9 mouse cellular contexts compared by ENCODE assay signal in genomic region chr4:3419920-3420499, GRCm38 (mm10).
A peak's percentile ranks its signal among the peaks of the same experiment; 100 is the strongest.
DNase-seq lines count a peak whose midpoint lies in the region; ATAC-seq lines count a peak whose summit lies in the region.
"Had no signal": no experiment of that assay in that cellular context is flagged by ENCODE, and none has a peak within 500 bp of the region (broad histone marks: within the 10 kb centered on the region; RNA-seq: fewer than 3 reads in every experiment).

No protein-coding gene starts in this region.

- no peak overlapping the region for H3K9ac ChIP-seq in heart, embryonic 12.5 days
- H3K9ac ChIP-seq: limb, embryonic 15.5 days had no signal

- ATAC-seq in heart, embryonic 12.5 days (ENCODE audit: insufficient number of reproducible peaks, low FRiP score): no peak
- peak; percentile 53 for ATAC-seq in CD4-positive, CD25-positive, alpha-beta regulatory T cell, adult 4 months
- ATAC-seq in granulocyte monocyte progenitor cell, adult 5-6 weeks (replicated peaks; ENCODE audit: poor library complexity, severe bottlenecking): peak; percentile 61
- ATAC-seq in megakaryocyte, adult 5-6 weeks (ENCODE audit: poor library complexity, severe bottlenecking): peak; percentile 47; the same call in 1 of the 2 replicates

- H3K27ac ChIP-seq in heart, embryonic 12.5 days (ENCODE audit: poor library complexity, severe bottlenecking): no peak overlapping the region
- H3K27ac ChIP-seq: limb, embryonic 15.5 days had no signal

- no peaks in the 10 kb centered on the region for H3K36me3 ChIP-seq in heart, embryonic 12.5 days
- H3K36me3 ChIP-seq: limb, embryonic 15.5 days had no signal

- no peaks in the 10 kb centered on the region for H3K27me3 ChIP-seq in heart, embryonic 12.5 days (replicated peaks)
- H3K27me3 ChIP-seq: limb, embryonic 15.5 days had no signal

- no peaks in the 10 kb centered on the region for H3K9me3 ChIP-seq in heart, embryonic 12.5 days (replicated peaks)
- H3K9me3 ChIP-seq: limb, embryonic 15.5 days had no signal

- no peak overlapping the region for H3K4me3 ChIP-seq in heart, embryonic 12.5 days
- H3K4me3 ChIP-seq: limb, embryonic 15.5 days had no signal

- H3K4me2 ChIP-seq in heart, embryonic 12.5 days: no peak overlapping the region
- H3K4me2 ChIP-seq: limb, embryonic 15.5 days had no signal

- peak; percentile 17 for DNase-seq in heart, adult 8-10 months (ENCODE audit: low spot score)
- peak; percentile 25 for DNase-seq in adrenal gland, postnatal 25 days
- DNase-seq in layer of hippocampus, adult 8-10 months (ENCODE audit: low spot score in 2 of 2): peak; percentile 8 to 11
- no peak for DNase-seq in ovary, adult 18-20 months (ENCODE audit: low spot score)

- 28% methylated on average over 3 of the region's 3 CpGs for WGBS in heart, embryonic 12.5 days

- no peaks in the 10 kb centered on the region for H3K4me1 ChIP-seq in heart, embryonic 12.5 days (replicated peaks)
- H3K4me1 ChIP-seq: limb, embryonic 15.5 days had no signal
